Mouse (Mus musculus) spleen, adult 18-20 months (tissue): ENCODE data around the gene Taf10.

ENCODE experiments used
- DNase-seq, 2 experiments: peaks; one replicate each; pipeline ENCODE4 v3.0.0; 2022; ENCODE audit warnings: mixed read lengths in 2 of 2

Taf10 gene

GRCm38 (mm10) chr7:105708733-105709132, 35.4 kb downstream of the Taf10 start:
- DNase-seq: no peak

- DNase-seq: no peak
Observed at GRCm38 (mm10) chr7:105703816-105704215, 40.3 kb downstream of the Taf10 start.

- DNase-seq: no peak
Observed at GRCm38 (mm10) chr7:105703184-105703583, 41.0 kb downstream of the Taf10 start.

GRCm38 (mm10) chr7:105690875-105691274, 53.3 kb downstream of the Taf10 start:
- no peak for DNase-seq
